Comparison of ENCODE assay signal across 16 mouse cellular contexts in the genomic region with DNA sequence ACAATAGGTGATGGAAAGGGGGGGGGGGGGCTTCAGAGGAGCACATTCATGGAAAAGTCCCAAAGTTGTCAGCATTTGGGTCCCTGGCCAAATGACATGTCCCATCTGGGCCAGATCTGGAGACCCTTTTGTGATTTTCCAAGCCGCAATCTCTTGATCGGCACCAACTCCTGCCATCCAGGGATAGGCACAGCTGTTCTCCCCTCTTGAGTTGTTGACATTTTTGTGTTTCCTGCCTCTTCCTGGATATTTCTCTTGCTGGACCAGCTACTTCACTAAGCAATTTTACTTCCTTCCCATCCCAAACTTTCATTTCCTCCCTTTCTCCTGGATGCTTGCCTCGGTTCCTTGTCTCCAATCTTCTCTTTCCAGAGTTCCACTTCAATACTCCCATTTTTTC.
"Had no signal": no experiment of that assay in that cellular context is flagged by ENCODE, and none has a peak within 500 bp of the region (broad histone marks: within the 10 kb centered on the region; RNA-seq: fewer than 3 reads in every experiment).

No protein-coding gene starts in this region.

- H3K36me3 ChIP-seq: liver, embryonic 13.5 days; lung, embryonic 15.5 days; midbrain, embryonic 10.5 days; neural tube, embryonic 12.5 days; neural tube, embryonic 15.5 days had no signal

- H3K4me1 ChIP-seq: liver, embryonic 13.5 days; megakaryocyte, embryonic 14.5 days; midbrain, embryonic 10.5 days; neural tube, embryonic 12.5 days; neural tube, embryonic 15.5 days had no signal

- H3K27me3 ChIP-seq: liver, embryonic 13.5 days; lung, embryonic 15.5 days; megakaryocyte, embryonic 14.5 days; neural tube, embryonic 12.5 days; neural tube, embryonic 15.5 days had no signal

- ATAC-seq: intestine, postnatal 0 days had no signal

- H3K9ac ChIP-seq: liver, embryonic 13.5 days; lung, embryonic 15.5 days; neural tube, embryonic 12.5 days; neural tube, embryonic 15.5 days had no signal

- H3K9me3 ChIP-seq: liver, embryonic 13.5 days; lung, embryonic 15.5 days; megakaryocyte, embryonic 14.5 days; midbrain, embryonic 10.5 days; neural tube, embryonic 12.5 days; neural tube, embryonic 15.5 days had no signal

- H3K4me3 ChIP-seq: liver, embryonic 13.5 days; lung, embryonic 15.5 days; megakaryocyte, embryonic 14.5 days; midbrain, embryonic 10.5 days; neural tube, embryonic 12.5 days; neural tube, embryonic 15.5 days had no signal

- DNase-seq: kidney, adult 8-10 months; liver, embryonic 13.5 days; midbrain, embryonic 14.5 days; right cerebral cortex, adult 18-20 months; right cerebral cortex, postnatal 14 days; right cerebral cortex, postnatal 4 days; thymus, adult 2 months; thymus, postnatal 14 days had no signal

- H3K4me2 ChIP-seq: liver, embryonic 13.5 days; lung, embryonic 15.5 days; neural tube, embryonic 12.5 days; neural tube, embryonic 15.5 days had no signal

- H3K27ac ChIP-seq: kidney, postnatal 0 days; liver, embryonic 13.5 days; midbrain, embryonic 10.5 days; neural tube, embryonic 12.5 days; neural tube, embryonic 15.5 days; stomach, postnatal 0 days had no signal
